Mouse (Mus musculus) ZHBTc4 (cell line): Measurements from ENCODE around the gene Iqcf3.
"Not testable (repeated sequence)": the region's sequence is repeated elsewhere in the genome, so short reads cannot be mapped to it uniquely, and the experiment has no call there.

Experiments used
- DNase-seq: peaks from one replicate; pipeline ENCODE4 v3.0.0-alpha.2; 2011; ENCODE audit warnings: low read depth, low spot score

Gene Iqcf3

GRCm38 (mm10) chr9:106561531-106561930 lies at the start of gene Iqcf3:
TSS of gene Iqcf3 (minus strand) at chr9:106561631.
- DNase-seq, result no peak

GRCm38 (mm10) chr9:106610727-106611126 lies 49.3 kb upstream of the Iqcf3 start:
- no peak for DNase-seq

GRCm38 (mm10) chr9:106600546-106600945 lies 39.1 kb upstream of the Iqcf3 start:
- DNase-seq, result peak; percentile 86

GRCm38 (mm10) chr9:106598466-106598865 lies 37.0 kb upstream of the Iqcf3 start:
- peak; percentile 54 for DNase-seq

GRCm38 (mm10) chr9:106595836-106596235 lies 34.4 kb upstream of the Iqcf3 start:
- DNase-seq, result no peak

- DNase-seq, result not testable (repeated sequence)
Observed at GRCm38 (mm10) chr9:106595402-106595801, 34.0 kb upstream of the Iqcf3 start.

- no peak for DNase-seq
Observed at GRCm38 (mm10) chr9:106592158-106592557, 30.7 kb upstream of the Iqcf3 start.

GRCm38 (mm10) chr9:106582552-106582951 lies 21.1 kb upstream of the Iqcf3 start:
- DNase-seq, result no peak

- DNase-seq, result no peak
Observed at GRCm38 (mm10) chr9:106580016-106580415, 18.6 kb upstream of the Iqcf3 start.

- DNase-seq, result no peak
Observed at GRCm38 (mm10) chr9:106576112-106576511, 14.7 kb upstream of the Iqcf3 start.

GRCm38 (mm10) chr9:106573366-106573765 lies 11.9 kb upstream of the Iqcf3 start:
- DNase-seq, result peak; percentile 72

GRCm38 (mm10) chr9:106572186-106572585 lies 10.8 kb upstream of the Iqcf3 start:
- DNase-seq, result no peak

GRCm38 (mm10) chr9:106570896-106571295 lies 9.5 kb upstream of the Iqcf3 start, which contains the start of gene Iqcf4:
TSS of gene Iqcf4 (minus strand) at chr9:106570996.
- no peak for DNase-seq

GRCm38 (mm10) chr9:106566437-106566836 lies 5.0 kb upstream of the Iqcf3 start:
- DNase-seq, result peak; percentile 69

GRCm38 (mm10) chr9:106564025-106564424 lies 2.6 kb upstream of the Iqcf3 start:
- DNase-seq, result no peak

- DNase-seq, result no peak
Observed at GRCm38 (mm10) chr9:106562291-106562690, 860 bp upstream of the Iqcf3 start.

GRCm38 (mm10) chr9:106534975-106535374 lies 26.5 kb downstream of the Iqcf3 start:
- DNase-seq, result no peak

GRCm38 (mm10) chr9:106534296-106534695 lies 27.1 kb downstream of the Iqcf3 start:
- DNase-seq, result peak; percentile 55

- peak; percentile 82 for DNase-seq
Observed at GRCm38 (mm10) chr9:106531833-106532232, 29.6 kb downstream of the Iqcf3 start.

- DNase-seq, result no peak
Observed at GRCm38 (mm10) chr9:106519909-106520308, 41.5 kb downstream of the Iqcf3 start.

- DNase-seq, result no peak
Observed at GRCm38 (mm10) chr9:106519433-106519832, 42.0 kb downstream of the Iqcf3 start.

GRCm38 (mm10) chr9:106514273-106514672 lies 47.2 kb downstream of the Iqcf3 start, which contains the start of gene Iqcf5:
TSS of gene Iqcf5 (plus strand) at chr9:106514573.
- DNase-seq, result no peak

- no peak for DNase-seq
Observed at GRCm38 (mm10) chr9:106513566-106513965, 47.9 kb downstream of the Iqcf3 start.
